Mouse (Mus musculus) brain, embryonic 14.5 days (tissue): ENCODE data around the gene B3gnt2.

Experiments
- CTCF ChIP-seq: fragments of 200-500 bp; IDR thresholded peaks from 2 replicates; pipeline ENCODE4 v1.5.1; 2012; ENCODE audit warnings: inconsistent platforms, mild to moderate bottlenecking, moderate library complexity, borderline replicate concordance; ENCODE audit not compliant: insufficient read depth, insufficient read length; ENCODE audit errors: extremely low read depth
- POLR2A ChIP-seq: fragments of 200-500 bp; IDR thresholded peaks from 2 replicates; pipeline ENCODE4 v1.6.1; 2012; ENCODE audit warnings: mild to moderate bottlenecking, inconsistent platforms, borderline replicate concordance; ENCODE audit not compliant: poor library complexity, insufficient read depth, insufficient read length, severe bottlenecking; ENCODE audit errors: extremely low read depth

DNA sequence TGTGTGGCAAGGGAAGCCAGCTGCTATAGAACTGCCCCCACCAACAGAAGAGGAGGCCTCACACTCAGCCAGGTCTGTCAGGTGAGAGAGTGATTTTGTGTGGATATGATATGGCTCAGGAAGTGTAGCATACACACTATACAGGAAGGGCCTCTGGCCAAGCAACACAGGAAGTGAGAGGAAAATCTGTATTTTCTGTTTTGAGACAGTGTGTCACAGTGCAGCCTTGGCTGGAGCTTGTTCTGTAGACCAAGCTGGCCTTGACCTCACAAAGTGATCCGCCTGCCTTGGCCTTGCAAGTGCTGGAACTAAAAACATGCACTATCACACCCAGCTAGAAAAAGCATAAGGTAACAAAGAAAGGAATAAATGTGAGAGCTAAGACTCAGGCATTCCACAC, 105.6 kb downstream of the B3gnt2 start:
- TF ChIP-seq CTCF (no peak), POLR2A (no peak)
